Mouse (Mus musculus): ENCODE results near the gene Dph3.

GRCm38 (mm10) chr14:32054788-32055187 is 30.7 kb downstream of the Dph3 start:
- TF ChIP-seq TAL1 (IDR thresholded peaks at IDR 0.05; ENCODE audit: low read length), result no peak
- TF ChIP-seq GATA1 (IDR thresholded peaks at IDR 0.05; ENCODE audit: low read length), result no peak
